Mouse (Mus musculus) myocyte (in vitro differentiated cells): Measurements from ENCODE around the gene Zfpm1.

ENCODE experiments used
- CEBPB ChIP-seq: IDR thresholded peaks from 2 replicates; pipeline ENCODE4 v1.6.1; 2011; ENCODE audit warnings: mild to moderate bottlenecking, moderate library complexity; ENCODE audit not compliant: poor library complexity, insufficient read depth, severe bottlenecking
- E2F4 ChIP-seq: IDR thresholded peaks from one replicate; pipeline ENCODE4 v1.6.1; 2011; ENCODE audit warnings: mild to moderate bottlenecking, control low read depth, moderate library complexity; ENCODE audit not compliant: insufficient read depth
- MAX ChIP-seq: IDR thresholded peaks from one replicate; pipeline ENCODE4 v1.6.1; 2011; ENCODE audit warnings: low read depth, mild to moderate bottlenecking, control low read depth
- MYOG ChIP-seq, 3 experiments: IDR thresholded peaks; one replicate each; pipeline ENCODE4 v1.6.1; 2011; ENCODE audit warnings: control low read depth in 2 of 3, low read depth in 2 of 3, mild to moderate bottlenecking in 2 of 3; ENCODE audit not compliant: insufficient read length in 2 of 3, control insufficient read depth in 1 of 3, insufficient read depth in 1 of 3
- POLR2A ChIP-seq: IDR thresholded peaks from one replicate; pipeline ENCODE4 v1.6.1; 2011; ENCODE audit warnings: low read depth, mild to moderate bottlenecking, control low read depth, moderate library complexity; ENCODE audit not compliant: insufficient read length
- POLR2AphosphoS2 ChIP-seq: IDR thresholded peaks from one replicate; pipeline ENCODE4 v1.6.1; 2011; ENCODE audit warnings: low read depth, control low read depth; ENCODE audit not compliant: insufficient read length
- TCF12 ChIP-seq: IDR thresholded peaks from one replicate; pipeline ENCODE4 v1.6.1; 2011; ENCODE audit warnings: mild to moderate bottlenecking, control low read depth; ENCODE audit not compliant: poor library complexity, insufficient read depth, severe bottlenecking
- TCF3 ChIP-seq: IDR thresholded peaks from one replicate; pipeline ENCODE4 v1.6.1; 2011; ENCODE audit warnings: low read depth, control low read depth; ENCODE audit not compliant: insufficient read length
- USF1 ChIP-seq: IDR thresholded peaks from one replicate; pipeline ENCODE4 v1.6.1; 2011; ENCODE audit warnings: low read depth, mild to moderate bottlenecking, control low read depth, moderate library complexity

DNA sequence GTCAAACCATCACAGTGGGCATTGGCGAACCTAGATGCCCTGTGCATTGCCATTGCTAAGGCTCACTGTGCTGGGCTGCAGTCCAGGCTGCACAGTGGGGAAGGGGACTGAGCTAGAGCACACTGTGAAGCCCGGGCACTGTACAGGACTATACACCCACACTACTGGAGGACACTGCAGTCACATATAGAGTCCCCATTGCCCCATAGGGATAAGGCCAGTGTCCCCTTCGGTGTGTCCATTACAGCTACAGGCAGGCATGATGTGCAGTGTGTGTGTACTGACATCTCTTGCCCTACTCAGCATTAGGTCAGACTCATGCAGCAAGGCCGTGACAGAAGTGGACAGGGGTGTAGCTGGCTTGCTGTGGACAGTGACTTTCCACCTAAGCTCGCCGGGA is 59.8 kb downstream of the Zfpm1 start:
- no peak for TF ChIP-seq TCF12
- TF ChIP-seq POLR2A = no peak
- no peak for TF ChIP-seq USF1
- TF ChIP-seq MAX = no peak
- TF ChIP-seq POLR2AphosphoS2 = no peak
- no peak for TF ChIP-seq E2F4
- TF ChIP-seq CEBPB = no peak
- no peak for TF ChIP-seq MYOG (IDR thresholded peaks at IDR 0.05; ENCODE audit: control insufficient read depth in 1 of 3, insufficient read depth in 1 of 3, insufficient read length in 2 of 3, low read depth in 2 of 3)
- TF ChIP-seq TCF3 = no peak
